Mouse (Mus musculus): ENCODE measurements around the gene Nudt6. TPM values are rescaled to one million over a fixed set of nuclear protein-coding genes. Genes with fewer than 3 reads are reported as not detected.

The Nudt6 gene
- polyA plus RNA-seq (2011; ENCODE audit: insufficient read depth, insufficient read length, low read depth, missing spikeins) = 2.8 and 3.5 TPM in 2 replicates

DNA sequence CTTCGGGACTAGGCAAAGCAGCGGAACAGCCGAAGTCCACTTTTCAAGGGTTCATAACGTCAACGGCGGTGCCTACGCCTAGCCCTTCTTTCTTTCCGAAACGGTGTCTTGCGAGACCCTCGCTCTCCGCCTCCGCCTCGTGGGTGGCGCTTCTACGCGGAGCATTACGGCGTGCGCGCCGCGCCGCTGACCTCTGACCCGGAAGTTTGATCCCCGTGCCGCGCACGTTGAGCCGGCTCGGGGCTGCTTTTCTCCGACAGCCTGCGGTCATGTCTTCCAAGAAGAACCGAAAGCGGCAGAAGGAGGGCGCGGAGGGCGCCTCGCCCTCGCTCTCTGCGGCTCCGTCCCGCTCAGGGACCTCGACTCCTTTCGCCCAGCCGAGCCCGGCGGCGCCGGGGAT is at the start of gene Nudt6:
TSS of gene Nudt6 (minus strand) at position 140 of the 400 bp plus-strand sequence.
- H3K27ac ChIP-seq (ENCODE audit: insufficient read depth, low read length) = peak within 1 kb of the TSS; percentile 49
- no peaks in the 10 kb centered on the region for H3K9me3 ChIP-seq (replicated peaks; ENCODE audit: control insufficient read depth, insufficient read depth, low read length, poor library complexity, severe bottlenecking)
- TF ChIP-seq POLR2A (IDR thresholded peaks at IDR 0.05; ENCODE audit: insufficient read depth, low read length) (no peak), CTCF (IDR thresholded peaks at IDR 0.05; ENCODE audit: low read depth, low read length) (no peak)
- no peaks in the 10 kb centered on the region for H3K27me3 ChIP-seq (ENCODE audit: control insufficient read depth, insufficient read depth, low read length, poor library complexity, severe bottlenecking)
- H3K36me3 ChIP-seq (ENCODE audit: control insufficient read depth, insufficient read depth, low read length, poor library complexity, severe bottlenecking) = no peaks in the 10 kb centered on the region; the same call in 1 of the 2 replicates
- H3K4me3 ChIP-seq (ENCODE audit: low read depth, low read length) = peak within 1 kb of the TSS; percentile 92
- no peaks in the 10 kb centered on the region for H3K4me1 ChIP-seq (ENCODE audit: control insufficient read depth, insufficient read depth, low read length)
- peak within 1 kb of the TSS; percentile 77 for H3K9ac ChIP-seq (ENCODE audit: low read depth, poor library complexity, severe bottlenecking)

DNA sequence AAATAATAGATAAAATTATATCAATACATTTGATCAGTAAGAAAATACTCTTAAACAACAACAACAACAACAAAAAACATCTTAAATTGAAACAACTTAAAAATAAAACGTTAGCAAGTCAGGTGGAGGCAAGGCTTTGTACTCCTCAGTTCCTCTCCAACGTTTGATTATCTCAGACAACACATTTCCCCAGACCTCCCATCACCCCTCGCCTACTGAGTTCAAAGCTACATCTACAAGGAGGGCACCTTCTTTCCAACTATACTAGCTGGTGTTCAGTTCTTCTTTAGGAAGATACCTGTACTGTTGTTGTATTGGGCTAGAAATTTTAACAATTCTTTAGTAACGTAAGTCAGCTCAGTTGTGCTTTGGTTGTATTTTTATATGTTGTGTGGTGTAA is 49.3 kb upstream of the Nudt6 start:
- no peak overlapping the region for H3K27ac ChIP-seq (ENCODE audit: insufficient read depth, low read length)

DNA sequence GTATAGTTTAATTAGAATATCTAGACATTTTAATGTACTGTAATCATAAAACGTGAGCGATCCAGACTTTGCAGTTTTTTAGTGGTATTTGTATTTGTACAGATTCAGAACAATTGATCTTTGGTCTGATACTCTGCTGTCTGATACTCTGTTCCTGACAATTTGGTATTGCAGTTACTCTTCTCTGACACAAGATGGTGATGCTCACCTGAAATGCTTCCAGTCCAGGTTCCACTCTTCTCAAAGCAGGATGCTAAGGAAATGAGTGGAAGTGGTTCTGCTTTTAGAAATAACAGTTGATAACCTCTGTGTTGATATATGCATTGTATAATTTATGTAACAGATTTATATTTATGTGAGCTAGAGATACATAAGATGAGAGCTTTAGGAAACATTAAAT is 48.2 kb upstream of the Nudt6 start:
- no peak overlapping the region for H3K9ac ChIP-seq (ENCODE audit: low read depth, poor library complexity, severe bottlenecking)
- TF ChIP-seq EP300 (IDR thresholded peaks at IDR 0.05; ENCODE audit: insufficient read depth, low read depth, low read length) (no peak), POLR2A (IDR thresholded peaks at IDR 0.05; ENCODE audit: insufficient read depth, low read length) (no peak), CTCF (IDR thresholded peaks at IDR 0.05; ENCODE audit: low read depth, low read length) (no peak)
- H3K9me3 ChIP-seq (replicated peaks; ENCODE audit: control insufficient read depth, insufficient read depth, low read length, poor library complexity, severe bottlenecking) = no peaks in the 10 kb centered on the region
- no peak overlapping the region for H3K4me3 ChIP-seq (ENCODE audit: low read depth, low read length)
- H3K27ac ChIP-seq (ENCODE audit: insufficient read depth, low read length) = no peak overlapping the region
- H3K4me1 ChIP-seq (ENCODE audit: control insufficient read depth, insufficient read depth, low read length) = no peaks in the 10 kb centered on the region
- no peaks in the 10 kb centered on the region for H3K27me3 ChIP-seq (ENCODE audit: control insufficient read depth, insufficient read depth, low read length, poor library complexity, severe bottlenecking)
- peaks cover 6% of the 10 kb centered on the region for H3K36me3 ChIP-seq (ENCODE audit: control insufficient read depth, insufficient read depth, low read length, poor library complexity, severe bottlenecking)

More for the DNA sequence above, 49.3 kb upstream of the Nudt6 start:
- H3K9ac ChIP-seq (ENCODE audit: low read depth, poor library complexity, severe bottlenecking) = no peak overlapping the region
- peaks cover 6% of the 10 kb centered on the region for H3K36me3 ChIP-seq (ENCODE audit: control insufficient read depth, insufficient read depth, low read length, poor library complexity, severe bottlenecking)
- no peaks in the 10 kb centered on the region for H3K4me1 ChIP-seq (ENCODE audit: control insufficient read depth, insufficient read depth, low read length)
- no peaks in the 10 kb centered on the region for H3K27me3 ChIP-seq (ENCODE audit: control insufficient read depth, insufficient read depth, low read length, poor library complexity, severe bottlenecking)
- no peak overlapping the region for H3K4me3 ChIP-seq (ENCODE audit: low read depth, low read length)
- no peaks in the 10 kb centered on the region for H3K9me3 ChIP-seq (replicated peaks; ENCODE audit: control insufficient read depth, insufficient read depth, low read length, poor library complexity, severe bottlenecking)
- TF ChIP-seq EP300 (IDR thresholded peaks at IDR 0.05; ENCODE audit: insufficient read depth, low read depth, low read length) (no peak), POLR2A (IDR thresholded peaks at IDR 0.05; ENCODE audit: insufficient read depth, low read length) (no peak)

DNA sequence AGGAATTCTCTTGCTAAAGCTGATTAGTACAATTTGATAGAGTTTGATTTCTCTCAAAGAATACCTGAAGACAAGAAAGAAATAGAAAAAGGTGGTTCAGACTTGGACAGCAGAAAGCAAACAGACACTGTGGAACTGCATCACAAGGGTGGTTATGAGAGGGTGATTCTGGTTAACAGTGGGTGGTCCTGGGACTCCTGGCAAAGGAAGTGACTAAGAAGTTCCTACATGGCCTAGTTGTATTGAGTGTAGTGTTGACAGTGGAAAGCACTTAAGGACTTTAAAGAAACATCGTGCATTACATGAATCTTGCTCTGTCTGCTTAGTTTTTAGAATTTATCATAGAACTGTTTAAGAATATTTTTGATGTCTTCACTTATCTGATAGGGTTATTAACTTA is 36.0 kb upstream of the Nudt6 start:
- Histone ChIP-seq H3K4me1 (ENCODE audit: control insufficient read depth, insufficient read depth, low read length) (no peaks in the 10 kb centered on the region), H3K4me3 (ENCODE audit: low read depth, low read length) (no peak overlapping the region), H3K27me3 (ENCODE audit: control insufficient read depth, insufficient read depth, low read length, poor library complexity, severe bottlenecking) (no peaks in the 10 kb centered on the region), H3K27ac (ENCODE audit: insufficient read depth, low read length) (no peak overlapping the region), H3K9ac (ENCODE audit: low read depth, poor library complexity, severe bottlenecking) (no peak overlapping the region), H3K36me3 (ENCODE audit: control insufficient read depth, insufficient read depth, low read length, poor library complexity, severe bottlenecking) (peaks cover 2% of the 10 kb centered on the region), H3K9me3 (replicated peaks; ENCODE audit: control insufficient read depth, insufficient read depth, low read length, poor library complexity, severe bottlenecking) (no peaks in the 10 kb centered on the region)
- TF ChIP-seq EP300 (IDR thresholded peaks at IDR 0.05; ENCODE audit: insufficient read depth, low read depth, low read length) (no peak), CTCF (IDR thresholded peaks at IDR 0.05; ENCODE audit: low read depth, low read length) (no peak)

GRCm38 (mm10) chr3:37443409-37443808 is 23.4 kb upstream of the Nudt6 start:
- Histone ChIP-seq H3K4me1 (ENCODE audit: control insufficient read depth, insufficient read depth, low read length) (no peaks in the 10 kb centered on the region), H3K9ac (ENCODE audit: low read depth, poor library complexity, severe bottlenecking) (no peak overlapping the region), H3K27me3 (ENCODE audit: control insufficient read depth, insufficient read depth, low read length, poor library complexity, severe bottlenecking) (no peaks in the 10 kb centered on the region), H3K9me3 (replicated peaks; ENCODE audit: control insufficient read depth, insufficient read depth, low read length, poor library complexity, severe bottlenecking) (no peaks in the 10 kb centered on the region), H3K4me3 (ENCODE audit: low read depth, low read length) (no peak overlapping the region), H3K27ac (ENCODE audit: insufficient read depth, low read length) (no peak overlapping the region), H3K36me3 (ENCODE audit: control insufficient read depth, insufficient read depth, low read length, poor library complexity, severe bottlenecking) (peaks cover 11% of the 10 kb centered on the region)
- TF ChIP-seq CTCF (IDR thresholded peaks at IDR 0.05; ENCODE audit: low read depth, low read length) = no peak
- no peak for TF ChIP-seq EP300 (IDR thresholded peaks at IDR 0.05; ENCODE audit: insufficient read depth, low read depth, low read length)
- TF ChIP-seq POLR2A (IDR thresholded peaks at IDR 0.05; ENCODE audit: insufficient read depth, low read length) = no peak

GRCm38 (mm10) chr3:37439770-37440169 is 19.8 kb upstream of the Nudt6 start:
- Histone ChIP-seq H3K9ac (ENCODE audit: low read depth, poor library complexity, severe bottlenecking) (no peak overlapping the region), H3K27me3 (ENCODE audit: control insufficient read depth, insufficient read depth, low read length, poor library complexity, severe bottlenecking) (no peaks in the 10 kb centered on the region), H3K36me3 (ENCODE audit: control insufficient read depth, insufficient read depth, low read length, poor library complexity, severe bottlenecking) (peaks cover 20% of the 10 kb centered on the region)

More at GRCm38 (mm10) chr3:37439770-37440169, 19.8 kb upstream of the Nudt6 start:
- H3K9me3 ChIP-seq (replicated peaks; ENCODE audit: control insufficient read depth, insufficient read depth, low read length, poor library complexity, severe bottlenecking) = no peaks in the 10 kb centered on the region
- no peaks in the 10 kb centered on the region for H3K4me1 ChIP-seq (ENCODE audit: control insufficient read depth, insufficient read depth, low read length)
- no peak for TF ChIP-seq EP300 (IDR thresholded peaks at IDR 0.05; ENCODE audit: insufficient read depth, low read depth, low read length)
- no peak for TF ChIP-seq CTCF (IDR thresholded peaks at IDR 0.05; ENCODE audit: low read depth, low read length)
- no peak for TF ChIP-seq POLR2A (IDR thresholded peaks at IDR 0.05; ENCODE audit: insufficient read depth, low read length)
- no peak overlapping the region for H3K4me3 ChIP-seq (ENCODE audit: low read depth, low read length)
- no peak overlapping the region for H3K27ac ChIP-seq (ENCODE audit: insufficient read depth, low read length)
